Mouse (Mus musculus): ENCODE data around the gene Fchsd2. TPM values are rescaled to one million over a fixed set of nuclear protein-coding genes. Genes with fewer than 3 reads are reported as not detected.

Gene Fchsd2
- polyA plus RNA-seq, 1 experiment from 2014 or later: 4.9 TPM

DNA sequence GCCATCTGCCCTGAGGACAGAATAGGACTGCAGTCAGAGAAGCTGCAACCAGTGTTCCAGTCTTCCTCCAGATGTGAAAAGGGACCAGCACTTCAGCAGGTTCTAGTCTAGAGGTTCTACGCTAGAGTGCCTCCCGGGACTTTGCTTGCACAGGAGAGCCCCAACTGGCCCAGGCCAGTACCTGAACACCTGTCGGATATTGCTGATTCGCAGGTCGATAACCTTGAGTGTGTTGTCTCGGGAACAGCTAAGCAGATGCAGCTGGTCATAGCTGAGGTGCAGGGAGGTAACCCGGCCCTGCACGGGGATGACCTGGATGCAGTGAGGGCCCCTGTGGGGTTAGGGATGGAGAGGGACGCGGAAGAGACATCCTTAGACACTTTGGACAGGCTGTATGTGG, 197.7 kb downstream of the Fchsd2 start:
- peaks cover 4% of the 10 kb centered on the region; the same call in 1 of the 2 replicates for H3K36me3 ChIP-seq (replicated peaks)
- H3K4me3 ChIP-seq (replicated peaks): no peak overlapping the region
- H3K9ac ChIP-seq: no peak overlapping the region
- WGBS (ENCODE audit: insufficient replicate concordance): 79% methylated on average over 10 of the region's 10 CpGs
- no peaks in the 10 kb centered on the region for H3K4me1 ChIP-seq (replicated peaks)
- ATAC-seq (ENCODE audit: insufficient read depth): no peak
- H3K27me3 ChIP-seq: no peaks in the 10 kb centered on the region
- no peak overlapping the region for H3K4me2 ChIP-seq
- H3K27ac ChIP-seq (replicated peaks): no peak overlapping the region
- H3K9me3 ChIP-seq (replicated peaks): no peaks in the 10 kb centered on the region

DNA sequence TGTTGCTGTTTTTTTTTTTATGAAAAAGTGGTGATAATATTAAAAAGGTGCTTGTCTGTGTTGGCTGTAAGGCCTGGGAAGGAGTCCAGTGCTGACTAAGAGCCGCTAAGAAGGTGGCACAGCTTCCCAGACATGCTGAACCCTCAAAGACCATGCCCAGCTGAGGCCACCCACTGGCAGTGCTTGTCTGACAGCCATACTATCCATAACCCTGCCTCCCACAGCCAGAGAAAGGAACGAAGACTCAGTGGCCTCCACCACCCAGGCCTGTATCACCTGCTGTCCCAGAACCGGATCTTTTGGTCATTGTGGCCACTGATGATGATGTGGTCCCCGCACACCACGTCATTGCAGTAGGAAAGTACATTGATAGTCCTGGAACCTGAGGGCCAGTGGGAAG, 198.5 kb downstream of the Fchsd2 start:
- H3K9me3 ChIP-seq (replicated peaks): no peaks in the 10 kb centered on the region
- WGBS (ENCODE audit: insufficient replicate concordance): 70% methylated on average over 5 of the region's 5 CpGs
- H3K9ac ChIP-seq: no peak overlapping the region
- H3K27ac ChIP-seq (replicated peaks): no peak overlapping the region
- peaks cover 6% of the 10 kb centered on the region; the same call in 1 of the 2 replicates for H3K36me3 ChIP-seq (replicated peaks)
- no peak overlapping the region for H3K4me3 ChIP-seq (replicated peaks)
- no peak for ATAC-seq (ENCODE audit: insufficient read depth)
- H3K4me2 ChIP-seq: no peak overlapping the region
- H3K4me1 ChIP-seq (replicated peaks): no peaks in the 10 kb centered on the region
- H3K27me3 ChIP-seq: no peaks in the 10 kb centered on the region

DNA sequence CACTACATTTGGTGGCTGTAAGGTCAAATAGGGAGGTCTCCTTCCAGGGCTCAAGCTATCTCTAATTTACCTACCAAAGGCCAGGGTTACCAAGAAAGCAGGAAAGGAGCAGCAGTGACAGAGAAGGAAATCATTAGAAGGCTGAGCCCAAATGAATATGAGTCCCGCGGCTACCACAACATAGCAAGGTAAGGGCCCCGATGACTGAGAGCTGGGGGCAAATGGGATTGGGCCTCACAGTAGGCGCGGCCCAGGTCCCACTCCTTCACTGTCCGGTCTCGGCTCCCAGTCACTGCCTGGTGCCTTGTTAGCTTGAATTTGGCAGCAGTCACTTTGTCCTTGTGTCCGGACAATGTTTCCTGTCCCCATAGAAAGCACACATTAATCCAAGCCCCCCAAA, 199.0 kb downstream of the Fchsd2 start:
- Histone ChIP-seq H3K4me1 (replicated peaks) (peaks cover 3% of the 10 kb centered on the region), H3K27ac (replicated peaks) (no peak overlapping the region), H3K9ac (no peak overlapping the region), H3K4me3 (replicated peaks) (no peak overlapping the region), H3K9me3 (replicated peaks) (no peaks in the 10 kb centered on the region), H3K4me2 (no peak overlapping the region), H3K36me3 (replicated peaks) (peaks cover 6% of the 10 kb centered on the region; the same call in 1 of the 2 replicates), H3K27me3 (peaks cover 3% of the 10 kb centered on the region; the same call in 1 of the 2 replicates)
- ATAC-seq (ENCODE audit: insufficient read depth): no peak
- 76% methylated on average over 8 of the region's 8 CpGs for WGBS (ENCODE audit: insufficient replicate concordance)

DNA sequence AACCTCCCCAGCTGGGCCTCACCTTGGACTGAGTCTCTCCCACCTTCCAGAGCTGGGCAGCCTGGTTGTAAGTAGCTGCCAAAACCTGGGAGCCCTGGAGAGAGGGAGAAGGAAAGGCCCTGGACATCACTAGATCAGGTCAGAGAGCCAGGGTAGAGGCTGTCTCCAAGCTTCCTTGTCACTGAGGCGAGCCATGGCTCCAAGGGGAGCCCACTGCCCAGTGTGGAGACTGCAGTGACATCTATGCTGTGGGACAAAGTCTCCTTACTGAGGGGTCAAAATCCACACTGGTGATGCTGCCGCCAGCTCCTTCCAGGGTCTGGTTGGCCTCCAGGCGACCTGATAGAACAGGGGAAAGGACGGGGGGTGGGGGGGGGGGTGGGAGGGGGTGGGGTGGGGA, 199.4 kb downstream of the Fchsd2 start:
- H3K4me3 ChIP-seq (replicated peaks): no peak overlapping the region
- 47% methylated on average over 4 of the region's 4 CpGs for WGBS (ENCODE audit: insufficient replicate concordance)
- ATAC-seq (ENCODE audit: insufficient read depth): no peak
- H3K4me2 ChIP-seq: no peak overlapping the region
- H3K4me1 ChIP-seq (replicated peaks): peaks cover 8% of the 10 kb centered on the region
- peaks cover 7% of the 10 kb centered on the region for H3K27me3 ChIP-seq
- H3K36me3 ChIP-seq (replicated peaks): peaks cover 6% of the 10 kb centered on the region; the same call in 1 of the 2 replicates
- no peak overlapping the region for H3K9ac ChIP-seq
- H3K27ac ChIP-seq (replicated peaks): no peak overlapping the region
- H3K9me3 ChIP-seq (replicated peaks): no peaks in the 10 kb centered on the region

DNA sequence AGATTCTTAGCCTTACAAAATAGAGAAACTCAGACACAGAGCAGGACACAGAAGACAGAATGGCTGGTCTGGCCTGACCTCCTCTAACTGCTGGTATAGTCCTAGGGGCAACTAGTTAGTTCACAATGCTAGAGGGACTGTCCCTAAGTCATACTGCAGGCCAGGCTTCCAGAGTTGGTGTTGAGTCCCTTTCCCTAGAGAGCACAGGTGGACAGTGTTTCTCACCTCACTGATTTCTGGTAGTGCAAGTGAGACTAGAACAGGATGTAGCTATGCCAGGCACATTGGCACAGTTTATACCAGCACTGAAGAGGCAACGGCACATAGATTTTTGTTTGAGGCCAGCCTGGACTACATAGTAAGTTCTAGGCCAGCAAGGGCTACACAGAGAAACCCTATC, 200.0 kb downstream of the Fchsd2 start:
- Histone ChIP-seq H3K27ac (replicated peaks) (no peak overlapping the region), H3K4me2 (no peak overlapping the region), H3K9me3 (replicated peaks) (no peaks in the 10 kb centered on the region), H3K4me1 (replicated peaks) (peaks cover 8% of the 10 kb centered on the region), H3K36me3 (replicated peaks) (peaks cover 6% of the 10 kb centered on the region; the same call in 1 of the 2 replicates), H3K4me3 (replicated peaks) (no peak overlapping the region), H3K9ac (no peak overlapping the region), H3K27me3 (peaks cover 13% of the 10 kb centered on the region)
- ATAC-seq (ENCODE audit: insufficient read depth): no peak
- WGBS (ENCODE audit: insufficient replicate concordance): 85% methylated on average over 1 of the region's 1 CpGs

DNA sequence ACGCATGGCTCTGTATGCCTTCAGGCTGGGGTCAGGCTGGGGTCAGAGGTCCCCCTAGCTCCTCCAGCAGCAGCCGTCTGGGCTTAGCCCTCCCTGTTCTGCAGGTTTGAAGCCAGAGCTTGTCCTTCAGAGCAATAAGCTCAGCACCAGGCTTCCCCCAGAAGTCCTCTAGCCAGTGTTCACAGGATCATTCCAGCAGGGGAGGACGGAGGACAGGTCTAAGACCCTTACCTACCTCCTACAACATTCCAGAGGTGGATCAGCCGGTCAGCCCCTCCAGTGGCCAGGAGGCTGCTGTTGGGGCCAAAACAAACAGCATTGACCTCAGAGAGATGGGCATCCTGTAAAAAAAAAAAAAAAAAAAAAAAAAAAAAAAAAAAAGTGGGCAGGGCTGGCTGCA, 200.5 kb downstream of the Fchsd2 start:
- WGBS (ENCODE audit: insufficient replicate concordance): 57% methylated on average over 4 of the region's 4 CpGs
- H3K9me3 ChIP-seq (replicated peaks): no peaks in the 10 kb centered on the region
- H3K27ac ChIP-seq (replicated peaks): no peak overlapping the region
- no peak for ATAC-seq (ENCODE audit: insufficient read depth)
- no peak overlapping the region for H3K9ac ChIP-seq
- H3K4me1 ChIP-seq (replicated peaks): peaks cover 8% of the 10 kb centered on the region
- no peak overlapping the region for H3K4me2 ChIP-seq
- peaks cover 6% of the 10 kb centered on the region; the same call in 1 of the 2 replicates for H3K36me3 ChIP-seq (replicated peaks)
- peaks cover 18% of the 10 kb centered on the region for H3K27me3 ChIP-seq
- no peak overlapping the region for H3K4me3 ChIP-seq (replicated peaks)

DNA sequence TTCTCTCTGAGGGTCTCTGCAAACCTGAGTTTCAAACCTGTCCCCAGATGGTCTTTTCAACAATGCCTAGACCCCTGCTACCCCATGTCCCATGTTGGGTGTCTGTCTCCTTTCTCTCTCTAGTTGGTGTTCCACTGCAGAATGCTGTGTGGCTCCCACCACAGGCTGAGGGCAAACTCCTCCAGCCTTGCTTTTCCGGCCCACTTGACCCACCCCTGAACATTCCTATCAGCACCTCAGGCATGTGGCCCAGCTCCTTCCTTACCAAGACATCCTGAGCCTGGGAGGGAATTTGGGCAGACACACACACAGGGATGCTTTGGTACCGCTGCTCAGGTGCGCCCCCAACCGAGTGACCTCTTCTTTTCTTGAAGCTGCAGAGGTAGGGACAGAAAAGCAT, 200.9 kb downstream of the Fchsd2 start:
- 70% methylated on average over 4 of the region's 4 CpGs for WGBS (ENCODE audit: insufficient replicate concordance)
- Histone ChIP-seq H3K27ac (replicated peaks) (no peak overlapping the region), H3K4me1 (replicated peaks) (peaks cover 8% of the 10 kb centered on the region), H3K27me3 (peaks cover 21% of the 10 kb centered on the region), H3K36me3 (replicated peaks) (peaks cover 6% of the 10 kb centered on the region; the same call in 1 of the 2 replicates), H3K4me2 (no peak overlapping the region), H3K9ac (no peak overlapping the region), H3K4me3 (replicated peaks) (no peak overlapping the region), H3K9me3 (replicated peaks) (no peaks in the 10 kb centered on the region)
- ATAC-seq (ENCODE audit: insufficient read depth): no peak

DNA sequence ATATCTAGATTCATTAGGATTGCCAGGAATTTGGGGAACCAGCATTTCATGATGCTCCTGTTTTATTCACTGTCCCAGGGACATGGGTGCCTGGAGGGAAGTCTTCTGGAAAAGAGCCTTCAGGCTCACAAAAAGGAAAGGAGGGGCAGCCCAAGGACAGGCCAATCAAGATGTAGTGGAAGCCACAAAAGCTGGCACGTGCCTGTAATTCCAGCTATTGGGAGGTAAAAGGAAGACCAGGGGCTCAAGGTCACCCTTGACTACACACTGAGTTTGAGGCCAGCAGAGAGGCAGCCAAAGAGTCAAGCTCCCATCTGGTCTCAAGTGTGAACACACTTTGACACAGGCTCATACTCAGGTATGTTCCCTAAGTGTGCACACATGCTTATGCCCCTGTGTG, 202.8 kb downstream of the Fchsd2 start:
- WGBS (ENCODE audit: insufficient replicate concordance): 63% methylated on average over 1 of the region's 1 CpGs
- ATAC-seq (ENCODE audit: insufficient read depth): no peak
- Histone ChIP-seq H3K27ac (replicated peaks) (no peak overlapping the region), H3K27me3 (peaks cover 34% of the 10 kb centered on the region), H3K4me3 (replicated peaks) (no peak overlapping the region), H3K36me3 (replicated peaks) (0 out of 2 replicates have a peak, but pooled peaks cover 2% of the 10 kb centered on the region), H3K9me3 (replicated peaks) (no peaks in the 10 kb centered on the region), H3K4me1 (replicated peaks) (peaks cover 16% of the 10 kb centered on the region), H3K9ac (no peak overlapping the region), H3K4me2 (no peak overlapping the region)

DNA sequence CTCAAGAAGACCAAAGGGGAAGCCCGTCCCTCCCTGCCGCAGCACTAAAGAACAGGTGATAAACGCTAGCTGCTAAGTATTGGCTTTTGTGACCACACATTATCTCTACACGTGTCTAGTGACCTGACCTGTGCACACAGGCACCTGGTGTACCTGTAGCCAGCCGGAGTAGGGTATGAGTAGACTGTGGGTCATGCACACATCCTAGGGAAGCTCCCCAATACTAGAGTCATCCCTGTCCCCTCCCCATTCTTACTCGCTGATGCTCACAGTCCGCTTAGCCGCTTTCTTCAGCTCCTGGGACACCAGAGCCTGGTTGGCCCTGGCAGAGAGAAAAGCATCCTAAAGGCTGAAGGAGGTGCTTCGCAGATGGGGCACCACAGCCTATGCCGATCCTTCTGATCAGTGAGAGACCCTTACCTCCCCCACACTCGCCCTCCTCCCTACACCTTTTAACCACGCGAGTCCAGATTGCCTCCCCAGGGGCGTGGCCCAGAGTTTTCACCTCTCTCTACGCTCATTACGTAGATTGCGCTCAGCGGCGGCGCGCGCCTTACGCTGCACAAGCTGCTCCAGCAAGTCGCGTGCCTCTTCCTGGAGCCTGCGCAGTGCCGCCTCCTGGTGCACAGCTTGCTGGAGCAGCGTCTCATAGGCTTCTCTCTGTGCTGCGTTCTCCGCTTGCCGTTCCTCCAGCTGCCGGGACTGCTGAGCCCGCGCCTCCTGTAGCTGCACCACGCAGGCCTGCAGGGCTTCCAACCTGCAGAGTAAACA, 203.8 kb downstream of the Fchsd2 start:
- H3K4me1 ChIP-seq (replicated peaks): peaks cover 26% of the 10 kb centered on the region
- peaks cover 44% of the 10 kb centered on the region for H3K27me3 ChIP-seq
- no peaks in the 10 kb centered on the region for H3K9me3 ChIP-seq (replicated peaks)
- no peak overlapping the region for H3K27ac ChIP-seq (replicated peaks)
- 20% methylated on average over 35 of the region's 35 CpGs for WGBS (ENCODE audit: insufficient replicate concordance)
- no peak for ATAC-seq (ENCODE audit: insufficient read depth)
- peak overlapping the region; percentile 10; the same call in 1 of the 2 replicates for H3K4me3 ChIP-seq (replicated peaks)
- H3K4me2 ChIP-seq: peak overlapping the region; percentile 53
- 0 out of 2 replicates have a peak, but pooled peaks cover 2% of the 10 kb centered on the region for H3K36me3 ChIP-seq (replicated peaks)
- no peak overlapping the region for H3K9ac ChIP-seq

DNA sequence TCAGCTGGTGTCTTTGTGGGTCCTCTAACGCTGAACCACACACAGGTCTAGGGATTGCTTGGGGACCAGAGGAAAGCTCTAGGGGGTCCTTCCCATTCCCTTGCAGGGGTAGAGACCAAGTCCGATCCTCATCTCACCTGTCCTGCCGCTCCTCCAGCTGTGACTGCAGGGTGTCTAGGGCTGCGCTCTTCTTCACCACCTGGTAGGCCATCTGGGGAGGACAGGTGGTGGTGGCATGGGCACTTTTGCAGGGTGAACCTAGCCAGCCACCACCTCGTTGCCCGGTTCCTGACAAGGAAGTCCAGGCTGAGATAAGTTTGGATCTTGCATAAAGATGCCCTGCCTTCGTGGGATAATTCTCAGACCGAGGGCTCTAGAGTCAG, 204.4 kb downstream of the Fchsd2 start:
- no peak overlapping the region for H3K9ac ChIP-seq
- H3K27me3 ChIP-seq: peaks cover 50% of the 10 kb centered on the region
- peak overlapping the region; percentile 10; the same call in 1 of the 2 replicates for H3K4me3 ChIP-seq (replicated peaks)
- no peak overlapping the region for H3K27ac ChIP-seq (replicated peaks)
- no peak for ATAC-seq (ENCODE audit: insufficient read depth)
- H3K36me3 ChIP-seq (replicated peaks): 0 out of 2 replicates have a peak, but pooled peaks cover 2% of the 10 kb centered on the region
- H3K9me3 ChIP-seq (replicated peaks): no peaks in the 10 kb centered on the region
- peak overlapping the region; percentile 53 for H3K4me2 ChIP-seq
- 49% methylated on average over 8 of the region's 8 CpGs for WGBS (ENCODE audit: insufficient replicate concordance)
- peaks cover 32% of the 10 kb centered on the region for H3K4me1 ChIP-seq (replicated peaks)

DNA sequence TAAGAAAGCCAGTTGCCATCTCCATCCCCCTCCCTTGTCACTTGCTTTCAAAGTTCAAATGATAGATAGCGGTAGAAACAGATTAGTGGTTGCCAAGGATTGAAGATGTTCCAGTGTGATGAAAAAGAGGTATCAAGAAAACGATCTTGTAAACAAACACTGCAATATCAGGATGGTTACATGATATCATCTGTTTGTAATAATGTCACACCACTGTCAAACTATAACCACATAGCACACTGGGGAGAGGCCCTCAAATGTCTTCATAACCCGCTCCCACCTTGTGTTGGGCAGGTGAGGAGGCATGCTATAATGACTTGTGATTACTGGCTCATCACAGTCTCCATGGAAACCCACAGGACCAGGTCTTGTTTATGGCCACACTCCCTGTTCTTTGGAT, 205.7 kb downstream of the Fchsd2 start:
- Histone ChIP-seq H3K36me3 (replicated peaks) (0 out of 2 replicates have a peak, but pooled peaks cover 2% of the 10 kb centered on the region), H3K4me2 (no peak overlapping the region), H3K4me3 (replicated peaks) (no peak overlapping the region), H3K9ac (no peak overlapping the region), H3K27ac (replicated peaks) (no peak overlapping the region), H3K27me3 (peaks cover 57% of the 10 kb centered on the region), H3K9me3 (replicated peaks) (no peaks in the 10 kb centered on the region), H3K4me1 (replicated peaks) (peaks cover 40% of the 10 kb centered on the region)
- 68% methylated on average over 3 of the region's 3 CpGs for WGBS (ENCODE audit: insufficient replicate concordance)
- no peak for ATAC-seq (ENCODE audit: insufficient read depth)
